Mouse (Mus musculus) testis, postnatal 10 days (tissue): ENCODE results near the gene Rps6kb2.

Experiments used
- DNase-seq: peaks from one replicate; pipeline ENCODE4 v3.0.0; 2021; ENCODE audit warnings: low spot score

Gene Rps6kb2

GRCm38 (mm10) chr19:4154437-4155222 is 8.5 kb downstream of the Rps6kb2 start:
- DNase-seq, result no peak

- no peak for DNase-seq
Observed at GRCm38 (mm10) chr19:4153232-4153654, 9.9 kb downstream of the Rps6kb2 start, which contains the start of gene Ptprcap. Ptprcap (plus strand) TSS chr19:4153604.

GRCm38 (mm10) chr19:4152445-4153231 is 10.5 kb downstream of the Rps6kb2 start:
- DNase-seq, result no peak

- no peak for DNase-seq
Observed at GRCm38 (mm10) chr19:4151898-4152297, 11.3 kb downstream of the Rps6kb2 start.

- no peak for DNase-seq
Observed at GRCm38 (mm10) chr19:4151488-4151860, 11.7 kb downstream of the Rps6kb2 start.

GRCm38 (mm10) chr19:4150567-4151487 is 12.3 kb downstream of the Rps6kb2 start:
- peak; percentile 72 for DNase-seq

- no peak for DNase-seq
Observed at GRCm38 (mm10) chr19:4149764-4150461, 13.2 kb downstream of the Rps6kb2 start.

GRCm38 (mm10) chr19:4149283-4149682 is 13.9 kb downstream of the Rps6kb2 start:
- DNase-seq, result no peak

- DNase-seq, result no peak
Observed at GRCm38 (mm10) chr19:4148819-4149218, 14.3 kb downstream of the Rps6kb2 start.

- peak; percentile 99 for DNase-seq
Observed at GRCm38 (mm10) chr19:4148491-4148806, 14.7 kb downstream of the Rps6kb2 start, which contains the start of gene Coro1b. Coro1b (plus strand) TSS chr19:4148619.

- DNase-seq, result no peak
Observed at GRCm38 (mm10) chr19:4147782-4148490, 15.2 kb downstream of the Rps6kb2 start.

- no peak for DNase-seq
Observed at GRCm38 (mm10) chr19:4147022-4147405, 16.1 kb downstream of the Rps6kb2 start.

GRCm38 (mm10) chr19:4146366-4147021 is 16.7 kb downstream of the Rps6kb2 start:
- no peak for DNase-seq

GRCm38 (mm10) chr19:4145936-4146335 is 17.2 kb downstream of the Rps6kb2 start:
- no peak for DNase-seq

- no peak for DNase-seq
Observed at GRCm38 (mm10) chr19:4144550-4145498, 18.3 kb downstream of the Rps6kb2 start.

- no peak for DNase-seq
Observed at GRCm38 (mm10) chr19:4143759-4144268, 19.3 kb downstream of the Rps6kb2 start, which contains the start of gene Cabp4. Cabp4 (minus strand) TSS chr19:4144033.

GRCm38 (mm10) chr19:4142416-4143173 is 20.6 kb downstream of the Rps6kb2 start:
- no peak for DNase-seq

GRCm38 (mm10) chr19:4140147-4140546 is 23.0 kb downstream of the Rps6kb2 start:
- DNase-seq, result no peak
